Mouse (Mus musculus): Measurements from ENCODE around the gene Pde3b.
A peak's percentile ranks its signal among the peaks of the same experiment; 100 is the strongest.
"Not testable (repeated sequence)": the region's sequence is repeated elsewhere in the genome, so short reads cannot be mapped to it uniquely, and the experiment has no call there.

Gene Pde3b

DNA sequence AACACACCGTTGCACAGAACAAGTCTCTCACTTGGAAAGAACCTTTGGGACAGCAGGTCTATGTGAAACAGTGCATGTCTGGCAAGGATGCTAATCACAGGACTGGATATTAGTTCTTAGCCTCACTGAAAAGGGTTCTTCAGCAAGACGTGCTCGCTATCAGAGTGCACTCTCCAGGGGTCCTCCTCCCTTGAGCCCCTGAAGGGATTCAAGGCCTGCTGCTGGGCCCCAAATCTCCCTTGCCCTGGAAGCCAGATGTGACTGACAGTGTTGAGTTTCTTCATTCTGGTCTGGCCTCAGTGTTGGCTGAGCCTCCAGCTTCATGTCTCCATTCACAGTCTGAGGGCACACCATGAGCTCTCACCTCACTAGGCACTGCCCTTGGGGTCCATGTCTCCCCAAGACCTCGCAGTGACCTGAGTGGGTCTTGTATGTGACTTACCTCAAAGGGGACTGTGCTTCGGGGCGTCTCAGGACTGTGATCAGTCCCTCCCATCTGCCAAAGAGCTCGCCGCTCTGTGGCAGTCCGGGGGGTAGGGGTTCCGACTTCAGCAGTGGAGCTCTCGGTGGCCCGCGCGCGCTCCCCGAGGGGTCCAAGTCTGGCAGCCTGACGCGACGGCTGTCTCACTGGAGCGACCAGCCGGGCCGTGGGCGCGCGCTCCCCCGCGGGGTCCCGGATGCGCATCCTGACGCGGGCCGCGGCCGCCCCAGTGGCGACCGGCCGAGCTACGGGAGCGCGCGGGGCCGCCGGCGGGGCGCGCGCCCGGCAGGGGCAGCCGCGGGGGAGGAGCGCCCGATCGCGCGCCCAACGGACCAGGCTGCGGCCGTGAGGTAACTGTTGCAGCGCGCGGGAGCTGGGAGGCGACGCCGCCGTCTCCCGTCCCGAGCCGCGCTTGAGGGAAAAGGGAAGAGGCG, at the start of gene Pde3b:
Gene Pde3b, plus strand, starts transcription at position 861 of the 915 bp plus-strand sequence.
- DNase-seq, result peak; percentile 73

DNA sequence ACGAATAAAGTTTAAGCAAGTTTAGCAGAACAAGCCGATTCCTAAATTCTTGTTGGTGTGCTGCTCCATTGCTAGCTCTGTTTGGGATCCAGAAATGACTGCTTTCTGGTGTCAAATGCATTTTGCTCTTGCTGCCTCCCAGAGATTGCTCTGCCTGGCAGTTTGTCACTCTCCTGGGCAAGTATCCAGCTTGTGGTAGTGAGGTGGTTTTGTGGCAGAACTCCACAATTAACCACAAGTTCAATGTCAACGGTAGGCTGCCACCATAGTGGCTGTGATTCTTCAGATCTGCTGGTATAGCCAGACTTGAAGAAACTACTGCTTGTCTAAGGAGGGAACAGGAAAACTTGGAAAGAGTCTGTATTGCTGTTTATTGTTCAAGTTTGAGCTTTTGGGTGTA, 13.0 kb upstream of the Pde3b start:
- peak; percentile 81 for DNase-seq

DNA sequence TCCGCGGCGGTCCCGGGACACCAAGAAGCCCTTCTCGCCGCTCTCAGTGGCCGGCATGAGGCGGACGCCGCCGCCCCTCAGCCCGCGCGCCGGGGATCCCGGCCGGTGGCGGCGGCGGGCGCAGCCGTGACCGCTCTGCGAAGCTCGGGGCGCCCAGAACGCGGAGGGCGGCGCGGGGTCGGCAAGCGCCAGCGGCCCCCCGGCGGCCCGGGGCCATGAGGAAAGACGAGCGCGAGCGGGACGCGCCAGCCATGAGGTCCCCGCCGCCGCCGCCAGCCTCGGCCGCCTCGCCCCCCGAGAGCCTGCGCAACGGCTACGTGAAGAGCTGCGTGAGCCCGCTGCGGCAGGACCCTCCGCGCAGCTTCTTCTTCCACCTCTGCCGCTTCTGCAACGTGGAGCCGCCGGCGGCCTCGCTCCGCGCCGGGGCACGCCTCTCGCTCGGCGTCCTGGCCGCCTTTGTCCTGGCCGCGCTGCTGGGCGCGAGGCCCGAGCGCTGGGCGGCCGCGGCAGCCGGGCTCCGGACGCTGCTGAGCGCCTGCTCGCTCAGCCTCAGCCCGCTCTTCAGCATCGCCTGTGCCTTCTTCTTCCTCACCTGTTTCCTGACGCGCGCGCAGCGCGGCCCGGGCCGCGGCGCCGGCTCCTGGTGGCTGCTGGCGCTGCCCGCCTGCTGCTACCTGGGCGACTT, 397 bp downstream of the Pde3b start:
- DNase-seq, result peak; percentile 46

DNA sequence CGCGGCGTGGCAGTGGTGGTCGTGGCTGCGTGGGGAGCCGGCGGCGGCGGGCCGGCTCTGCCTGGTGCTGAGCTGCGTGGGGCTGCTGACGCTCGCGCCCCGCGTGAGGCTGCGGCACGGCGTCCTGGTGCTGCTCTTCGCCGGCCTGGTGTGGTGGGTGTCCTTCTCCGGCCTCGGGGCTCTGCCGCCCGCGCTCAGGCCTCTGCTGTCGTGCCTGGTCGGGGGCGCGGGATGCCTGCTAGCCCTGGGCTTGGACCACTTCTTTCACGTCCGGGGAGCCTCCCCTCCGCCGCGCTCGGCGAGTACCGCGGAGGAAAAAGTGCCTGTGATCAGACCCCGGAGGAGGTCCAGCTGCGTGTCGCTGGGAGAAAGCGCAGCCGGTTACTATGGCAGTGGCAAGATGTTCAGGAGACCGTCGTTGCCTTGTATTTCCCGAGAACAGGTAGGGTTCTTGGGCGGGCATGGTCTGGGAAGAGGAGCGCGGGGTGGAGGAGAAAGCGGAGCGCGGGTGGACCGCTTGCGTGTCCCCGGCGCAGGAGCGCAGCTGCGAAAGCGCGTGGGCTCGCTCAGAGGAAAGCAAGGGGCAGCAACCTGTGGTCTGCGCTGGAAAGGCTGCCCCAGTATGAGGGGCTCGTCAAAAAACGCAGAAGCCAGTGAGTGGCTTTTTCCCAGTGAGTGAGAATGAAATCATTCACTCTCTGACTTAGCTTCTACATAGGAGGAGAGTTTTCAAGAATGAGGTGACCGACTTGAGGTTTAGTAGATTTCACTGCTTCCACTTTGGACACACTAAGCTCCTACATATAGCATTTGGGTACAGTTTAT, 1.2 kb downstream of the Pde3b start:
- DNase-seq, result peak; percentile 52

DNA sequence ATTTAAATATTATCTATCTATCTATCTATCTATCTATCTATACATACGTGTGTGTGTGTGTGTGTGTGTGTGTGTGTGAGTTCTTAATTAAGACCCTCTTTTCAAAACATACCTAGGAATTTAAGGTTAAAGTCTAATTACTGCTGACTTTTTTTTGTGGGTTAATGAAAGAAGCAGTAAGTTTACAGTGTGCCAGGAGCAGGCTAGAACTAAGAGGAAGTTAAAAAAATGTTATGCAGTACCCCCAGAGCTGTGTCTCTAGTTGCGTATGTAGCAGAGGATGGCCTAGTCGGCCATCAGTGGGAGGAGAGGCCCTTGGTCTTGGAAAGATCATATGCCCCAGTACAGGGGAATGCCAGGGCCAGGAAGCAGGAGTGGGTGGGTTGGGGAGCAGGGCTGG, 4.2 kb downstream of the Pde3b start:
- not testable (repeated sequence) for DNase-seq

DNA sequence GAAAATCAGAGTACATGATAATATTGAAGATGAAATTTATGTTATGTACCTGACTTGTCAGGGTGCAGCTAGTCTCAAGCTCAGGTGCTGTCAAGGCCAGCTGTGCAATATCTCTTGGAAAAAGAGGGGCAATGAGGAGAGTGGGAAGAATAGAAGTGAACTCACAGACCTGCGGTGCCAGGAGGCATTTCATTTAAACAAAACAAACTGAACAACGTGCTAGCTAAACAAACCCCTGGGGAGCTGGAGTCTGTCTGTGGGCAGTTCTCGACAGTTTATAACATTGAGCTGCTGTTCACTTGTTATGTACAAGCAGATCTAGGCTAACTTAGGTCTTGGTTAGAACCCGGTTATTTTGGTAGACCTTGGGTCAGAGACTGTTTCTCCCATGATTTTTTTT, 5.8 kb downstream of the Pde3b start:
- DNase-seq, result peak; percentile 44

DNA sequence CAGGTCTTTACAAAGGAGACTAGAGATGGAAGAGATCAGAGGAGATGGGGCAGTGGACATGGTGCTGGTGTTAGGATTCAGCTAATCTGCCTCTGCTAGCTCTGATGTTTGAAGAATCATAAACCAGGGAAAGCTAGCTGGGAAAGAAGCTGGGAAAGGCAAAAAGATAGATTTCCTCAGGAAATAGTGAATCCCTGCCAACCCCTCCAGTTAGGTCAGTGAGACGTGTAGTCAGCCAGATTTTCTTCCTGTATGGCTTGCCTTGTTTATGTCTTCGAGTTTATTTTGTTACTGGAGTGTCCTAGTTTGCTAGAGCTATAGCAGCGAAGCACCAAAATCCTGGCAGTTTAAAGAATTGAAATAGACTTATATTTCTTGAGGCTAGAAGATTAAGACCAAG, 7.1 kb downstream of the Pde3b start:
- DNase-seq, result peak; percentile 52

DNA sequence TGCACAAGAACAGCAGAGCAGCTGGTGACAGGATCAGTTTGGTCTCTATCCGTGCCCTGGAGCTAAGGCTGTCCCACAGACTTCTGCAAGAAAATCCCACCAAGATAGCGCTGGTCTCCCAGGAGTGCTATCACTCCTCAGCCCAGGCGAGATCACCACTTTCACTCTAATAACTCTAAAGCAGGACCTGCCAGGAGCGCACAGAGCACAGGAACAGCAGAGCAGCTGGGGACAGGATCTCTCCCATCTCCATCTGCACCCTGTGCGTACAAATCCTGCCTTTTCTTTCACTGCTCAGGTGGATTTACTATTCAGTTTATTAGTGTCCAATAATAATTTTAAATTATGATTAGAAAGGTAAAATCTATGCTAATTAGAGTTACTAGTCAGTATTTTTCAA, 14.7 kb downstream of the Pde3b start:
- DNase-seq, result peak; percentile 37

DNA sequence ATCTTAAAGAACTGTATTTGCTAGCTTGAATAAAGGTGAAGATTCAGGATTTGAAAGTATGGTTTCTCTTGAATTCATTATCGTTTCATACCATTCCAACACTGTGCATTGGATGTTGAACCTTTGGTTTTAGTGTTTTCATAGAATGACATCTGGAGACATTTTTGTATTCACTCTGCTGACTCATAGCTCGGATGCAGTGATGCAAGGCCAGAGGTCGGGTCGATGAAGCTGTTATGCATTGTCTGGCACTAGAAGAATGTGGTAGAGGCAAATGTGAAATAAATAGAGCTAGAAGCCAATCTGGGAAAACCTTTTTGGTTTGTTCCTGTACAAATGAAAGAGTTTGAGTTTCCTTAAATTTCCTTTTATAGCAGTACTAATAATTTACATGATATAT, 16.9 kb downstream of the Pde3b start:
- DNase-seq, result no peak

DNA sequence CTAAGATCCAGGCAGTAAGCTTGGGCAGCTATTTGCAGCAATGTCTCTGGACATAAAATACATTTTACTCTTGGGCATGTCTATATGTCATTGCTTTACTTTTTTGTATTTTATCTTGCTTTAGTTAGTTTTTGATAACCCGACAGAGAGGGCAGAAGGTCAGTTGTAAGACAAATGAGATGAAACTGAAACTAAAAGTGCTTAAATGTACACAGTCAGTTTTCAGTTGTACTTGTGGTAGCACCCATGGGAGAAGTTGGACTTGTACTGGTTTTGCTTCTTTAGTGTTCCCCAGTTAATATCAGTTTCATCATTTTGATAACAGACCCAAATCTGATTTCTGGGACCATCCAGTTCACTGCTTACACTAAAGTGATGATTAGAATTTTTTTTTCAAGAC, 24.6 kb downstream of the Pde3b start:
- no peak for DNase-seq

DNA sequence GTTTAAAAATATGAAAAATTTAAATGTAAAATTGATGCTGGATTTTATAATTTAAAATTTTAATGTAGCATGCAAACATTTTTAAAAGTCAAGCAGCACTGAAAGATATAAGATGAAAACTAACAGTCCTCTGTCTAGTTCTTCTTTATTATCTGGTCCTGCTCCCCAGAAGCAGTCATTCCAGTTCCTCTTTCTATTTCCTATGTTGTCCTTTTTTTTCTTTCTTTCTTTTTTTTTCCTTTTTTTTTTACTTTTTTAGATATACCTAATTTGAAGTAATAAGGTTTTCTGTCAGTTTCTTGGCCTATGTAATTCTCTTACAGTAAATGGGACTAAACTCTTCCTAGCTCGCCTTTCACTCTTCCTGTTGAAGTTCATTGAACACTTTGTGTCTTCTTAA, 25.4 kb downstream of the Pde3b start:
- no peak for DNase-seq

DNA sequence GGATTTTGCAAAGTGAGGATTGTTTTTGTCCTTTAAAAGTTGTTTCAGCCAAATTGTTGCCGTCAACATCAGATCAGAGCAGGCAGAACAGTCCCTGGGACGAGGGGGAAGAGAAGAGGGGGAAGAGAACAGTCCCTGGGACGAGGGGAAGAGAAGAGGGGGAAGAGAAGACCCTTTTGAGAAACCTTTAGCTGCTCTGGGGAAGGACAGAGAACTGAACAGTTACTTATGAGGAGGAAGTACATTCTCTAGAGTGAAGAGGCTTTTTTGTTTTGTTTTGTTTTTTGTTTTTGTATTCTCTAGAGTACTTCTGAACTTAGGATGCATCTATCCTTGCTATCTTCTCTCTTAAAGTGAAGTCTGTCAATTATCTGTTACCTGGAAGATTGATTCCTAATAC, 37.8 kb downstream of the Pde3b start:
- DNase-seq, result no peak

DNA sequence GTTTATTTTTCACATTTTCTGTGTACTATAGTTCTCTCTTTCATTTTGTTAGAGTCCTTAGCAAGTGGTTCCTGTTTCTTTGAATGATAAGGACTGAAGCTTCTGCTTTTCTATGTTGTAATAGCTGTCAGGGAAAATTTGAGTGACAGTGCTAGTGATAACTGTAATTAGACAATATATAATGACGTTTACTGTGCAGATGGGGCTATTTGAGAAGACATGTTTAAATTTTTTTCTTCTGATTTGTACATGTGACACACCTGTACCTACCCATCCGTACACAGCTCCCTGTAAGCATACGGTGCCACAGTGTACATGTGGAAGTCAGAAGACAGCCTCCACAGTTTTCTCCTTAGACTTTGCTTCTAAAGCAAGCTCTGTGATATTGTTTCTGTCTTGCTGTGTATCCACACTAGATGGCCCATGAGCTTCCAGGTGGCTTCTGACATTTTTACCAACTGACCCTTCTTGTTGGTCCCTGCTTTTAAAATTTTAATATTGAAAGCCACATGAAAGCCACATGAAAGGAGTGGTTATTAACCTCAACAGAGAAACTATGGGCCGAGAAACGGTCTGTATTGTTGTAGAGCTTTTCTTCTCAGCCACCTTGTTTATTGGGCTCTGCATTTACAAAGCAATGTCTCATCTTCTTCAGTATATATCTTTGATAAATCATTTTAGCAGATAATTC, 38.4 kb downstream of the Pde3b start:
- no peak for DNase-seq

DNA sequence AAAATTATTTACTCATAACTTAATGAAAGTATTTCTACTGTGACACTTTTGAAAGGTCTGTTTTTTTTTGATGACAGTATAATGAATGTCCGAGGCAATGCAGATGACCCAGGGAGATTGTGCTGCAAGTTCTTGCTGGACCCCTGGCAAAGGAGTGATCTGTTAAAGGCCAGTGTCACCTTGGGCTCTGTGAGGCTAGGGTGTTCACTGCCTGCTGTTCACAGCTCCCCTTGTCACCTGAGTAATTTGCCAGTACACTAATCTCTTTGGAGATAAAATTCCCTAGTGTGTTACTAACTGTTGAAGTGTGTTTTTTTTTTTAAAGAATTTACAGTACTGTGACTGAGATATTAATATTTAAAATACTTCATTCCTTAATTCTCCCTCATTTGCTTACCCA, 39.8 kb downstream of the Pde3b start:
- no peak for DNase-seq

DNA sequence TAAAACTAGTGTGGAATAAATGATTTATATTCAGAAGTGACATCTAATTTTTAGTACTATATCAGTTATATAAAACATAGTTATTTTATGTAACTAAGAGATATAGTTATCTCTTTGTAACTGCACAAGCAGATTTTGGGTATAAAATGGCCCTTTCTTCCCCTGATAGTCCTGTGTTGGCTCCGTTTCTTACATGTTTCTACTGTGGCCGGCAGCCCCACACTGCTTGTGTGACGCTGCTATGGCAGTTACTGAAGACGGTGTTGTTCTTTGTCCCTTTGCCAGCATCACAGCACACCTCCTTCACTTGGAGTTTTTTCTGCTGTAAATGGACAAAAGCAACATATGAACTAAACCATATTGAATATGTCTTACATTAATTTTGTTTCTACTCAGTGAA, 41.8 kb downstream of the Pde3b start:
- DNase-seq, result peak; percentile 41

DNA sequence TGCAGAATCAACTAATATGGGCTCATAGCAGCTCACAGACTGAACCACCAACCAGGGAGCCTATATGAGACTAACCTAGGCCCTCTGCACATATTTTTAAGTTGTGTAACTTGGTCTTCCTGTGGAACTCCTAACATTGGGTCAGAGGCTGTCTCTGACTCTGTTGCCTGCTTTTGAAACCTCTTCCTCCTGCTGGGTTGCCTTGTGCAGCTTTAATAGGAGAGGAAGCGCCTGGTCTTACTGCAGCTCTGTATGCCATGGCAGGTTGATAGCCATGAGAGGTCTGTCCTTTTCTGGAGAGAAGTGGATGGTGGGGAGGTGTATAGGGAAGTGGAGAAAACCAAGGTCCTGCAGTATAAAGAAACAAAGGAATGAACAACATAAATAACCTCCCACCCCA, 44.8 kb downstream of the Pde3b start:
- no peak for DNase-seq

DNA sequence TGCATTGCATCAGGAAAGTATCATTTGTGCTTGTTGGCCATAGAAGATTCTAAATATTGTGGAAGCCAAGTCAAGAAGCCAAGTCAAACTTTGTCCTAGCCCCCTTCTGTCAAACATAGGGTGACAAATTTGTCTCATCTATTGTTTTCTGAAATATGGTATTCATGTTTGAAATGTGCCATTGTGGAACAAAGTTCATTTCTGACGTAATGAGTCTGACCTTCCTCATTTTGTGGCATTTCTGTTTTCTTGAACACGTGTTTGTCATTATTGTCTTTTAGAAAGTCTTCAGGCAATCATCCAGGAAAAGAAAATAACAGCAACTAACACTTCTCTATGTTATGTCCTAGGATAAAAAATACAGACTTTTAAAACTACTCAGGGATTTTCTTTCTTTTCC, 46.6 kb downstream of the Pde3b start:
- no peak for DNase-seq

DNA sequence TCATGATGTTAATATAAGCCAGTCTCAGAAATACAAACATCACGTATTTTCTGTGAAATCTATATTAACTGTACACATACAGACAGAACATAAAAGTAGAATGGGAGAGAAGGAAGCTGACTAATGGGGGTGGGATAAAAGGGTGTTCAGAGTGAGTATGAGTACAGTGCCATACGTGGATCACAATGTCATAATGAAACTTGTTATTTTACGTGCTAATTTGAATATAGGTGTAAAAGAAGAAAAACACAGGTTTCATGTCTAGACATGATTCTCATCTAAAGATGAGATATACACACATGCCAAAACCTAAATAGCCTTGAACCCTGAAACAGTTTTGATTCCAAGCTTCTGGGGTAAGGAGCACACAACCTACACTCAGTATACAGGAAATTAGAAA, 51.3 kb downstream of the Pde3b start:
- DNase-seq, result no peak

DNA sequence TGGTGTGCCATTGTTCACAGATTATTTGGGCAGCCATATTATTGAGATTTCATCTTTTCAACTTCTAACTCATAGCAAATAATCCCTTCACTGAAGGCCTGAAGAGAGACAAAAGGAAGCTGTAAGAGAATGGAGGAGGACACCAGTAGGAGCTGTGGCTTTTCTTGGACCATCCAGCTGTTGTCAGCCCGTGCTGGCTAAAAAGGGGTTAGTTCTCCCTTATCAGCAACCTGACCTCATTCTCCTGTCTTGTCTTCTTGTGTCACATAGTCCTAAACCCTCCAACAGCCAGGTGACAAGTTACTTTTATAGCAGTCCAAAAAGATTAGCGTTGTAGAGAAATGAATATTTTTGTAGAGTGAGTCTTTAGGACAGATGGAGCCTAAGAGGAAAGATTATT, 57.4 kb downstream of the Pde3b start:
- no peak for DNase-seq

DNA sequence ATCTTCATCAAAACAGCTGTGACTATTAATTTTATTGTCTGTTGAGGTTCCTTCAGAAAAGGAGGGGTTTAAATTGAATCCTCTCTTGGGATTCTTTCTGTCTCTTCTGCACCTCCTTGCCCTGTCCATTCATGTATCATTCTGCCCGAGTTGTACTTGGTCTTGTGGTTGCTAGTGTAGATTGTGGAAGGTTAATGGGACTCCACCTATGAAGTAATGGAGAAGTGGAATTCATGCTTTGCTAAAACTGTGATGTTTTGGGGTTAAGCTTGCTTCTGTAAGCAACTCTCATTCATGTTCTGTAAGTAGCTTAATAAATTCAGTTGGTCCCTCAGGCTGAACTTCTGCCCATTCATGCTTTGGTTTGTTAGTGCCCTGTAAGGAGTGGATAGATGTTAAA, 59.8 kb downstream of the Pde3b start:
- DNase-seq, result no peak

DNA sequence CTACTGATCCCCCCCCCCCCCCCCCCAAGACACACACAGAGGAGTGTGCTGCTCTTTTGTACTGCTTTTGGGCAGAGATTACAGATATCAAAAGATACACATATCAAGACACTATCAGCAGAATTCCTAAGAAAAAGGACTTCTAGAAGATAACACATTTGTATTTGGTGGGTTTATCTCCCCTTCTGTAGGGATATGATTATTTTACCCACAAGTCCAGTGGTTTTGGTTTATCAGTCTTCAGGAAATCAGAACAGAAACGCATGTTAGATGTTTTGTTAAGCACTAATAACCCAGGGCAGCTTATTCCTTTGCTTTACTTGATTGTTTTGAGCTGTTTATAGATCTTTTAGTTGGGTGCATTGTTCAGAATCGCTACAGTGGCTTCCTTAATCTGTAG, 62.8 kb downstream of the Pde3b start:
- DNase-seq, result no peak

DNA sequence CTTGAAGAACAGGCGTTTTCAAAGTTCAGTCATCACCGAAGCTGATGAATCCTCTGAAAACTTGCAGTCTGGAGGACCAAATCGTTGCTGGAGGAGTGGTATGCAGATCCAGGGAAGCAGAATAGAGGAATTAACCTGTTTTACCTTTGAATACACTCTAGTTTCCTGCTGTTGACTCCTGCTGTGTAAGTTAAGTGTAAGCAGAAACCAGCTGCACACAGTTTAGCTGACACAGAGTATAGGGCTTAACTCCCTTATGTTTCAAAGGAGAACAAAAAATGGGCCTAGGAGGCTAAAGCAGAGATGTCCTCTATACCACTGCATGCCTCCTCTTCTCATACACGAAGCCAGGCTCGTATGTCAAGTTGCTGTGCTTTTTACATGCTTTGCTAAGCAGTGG, 63.8 kb downstream of the Pde3b start:
- DNase-seq, result no peak

DNA sequence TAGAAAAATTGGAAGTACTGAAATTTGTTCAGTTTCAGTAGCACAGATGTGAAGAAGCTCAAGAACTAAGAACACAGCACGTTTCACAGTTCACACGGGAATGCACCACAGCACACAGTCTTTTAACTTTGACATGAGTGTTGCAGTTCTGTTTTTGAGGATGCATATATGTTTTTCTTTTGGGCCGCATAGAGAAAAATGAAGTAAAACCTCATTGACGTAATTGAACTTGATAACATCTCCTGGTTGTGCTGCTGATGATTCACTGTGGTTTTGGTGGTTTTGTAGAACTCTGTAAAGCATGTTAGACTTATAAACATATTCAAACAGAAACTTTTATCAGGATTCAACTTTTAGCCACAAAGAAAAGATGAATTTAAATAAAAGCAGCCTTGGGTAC, 64.7 kb downstream of the Pde3b start:
- no peak for DNase-seq

All from cerebellum, adult 9-10 months (tissue).